ENCODE assay signal across 27 mouse cellular contexts in the genomic region with DNA sequence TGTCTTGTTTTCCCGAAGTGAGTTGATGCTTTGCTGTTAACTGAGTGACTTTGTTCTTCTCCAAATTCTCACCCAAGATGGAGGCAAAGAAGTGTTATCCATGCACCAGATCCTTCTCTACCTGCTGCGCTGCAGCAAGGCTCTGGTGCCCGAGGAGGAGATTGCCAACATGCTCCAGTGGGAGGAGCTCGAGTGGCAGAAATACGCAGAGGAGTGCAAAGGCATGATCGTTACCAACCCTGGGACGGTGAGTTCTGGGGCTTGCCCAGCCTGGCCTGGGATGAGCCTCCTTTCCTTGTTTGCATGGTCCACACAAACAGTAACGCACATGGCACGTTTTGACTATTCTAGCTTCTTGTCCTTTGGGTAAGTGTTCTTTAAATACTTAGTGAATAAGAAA.
"Had no signal": no experiment of that assay in that cellular context is flagged by ENCODE, and none has a peak within 500 bp of the region (broad histone marks: within the 10 kb centered on the region; RNA-seq: fewer than 3 reads in every experiment).

No protein-coding gene starts in this region.

- H3K4me1 ChIP-seq: heart, embryonic 12.5 days; hindbrain, embryonic 10.5 days; hindbrain, embryonic 12.5 days; limb, embryonic 12.5 days; liver, embryonic 13.5 days; liver, embryonic 15.5 days had no signal

- ATAC-seq: hindbrain, embryonic 16.5 days; intestine, embryonic 16.5 days; liver, postnatal 0 days had no signal

- H3K27ac ChIP-seq: heart, adult 2 months; hindbrain, embryonic 10.5 days; hindbrain, embryonic 12.5 days; hindbrain, embryonic 14.5 days; kidney, embryonic 15.5 days; kidney, postnatal 0 days; limb, embryonic 10.5 days; limb, embryonic 12.5 days; liver, embryonic 13.5 days; liver, embryonic 15.5 days had no signal

- DNase-seq: gastrocnemius, postnatal 14 days; gastrocnemius, postnatal 36 days; heart, adult 2 months; heart, postnatal 10 days; heart, postnatal 4 days; kidney, adult 11 months; kidney, adult 2 months; kidney, adult 9 months; kidney, postnatal 25 days; kidney, postnatal 4 days; layer of hippocampus, adult 9-11 months; liver; liver, embryonic 13.5 days; liver, postnatal 0 days; lung, adult 2 months had no signal

- H3K27me3 ChIP-seq: heart, embryonic 12.5 days; hindbrain, embryonic 12.5 days; kidney, embryonic 15.5 days; limb, embryonic 12.5 days; liver, embryonic 13.5 days; liver, embryonic 15.5 days had no signal

- H3K9ac ChIP-seq: heart, embryonic 12.5 days; hindbrain, embryonic 12.5 days; hindbrain, embryonic 14.5 days; kidney, embryonic 15.5 days; limb, embryonic 12.5 days; liver, embryonic 13.5 days; liver, embryonic 15.5 days; liver, postnatal 0 days had no signal

- H3K4me3 ChIP-seq: heart, adult 2 months; heart, embryonic 12.5 days; hindbrain, embryonic 10.5 days; hindbrain, embryonic 12.5 days; kidney, embryonic 15.5 days; limb, embryonic 10.5 days; limb, embryonic 12.5 days; liver, embryonic 13.5 days; liver, embryonic 15.5 days had no signal

- H3K9me3 ChIP-seq: heart, embryonic 12.5 days; hindbrain, embryonic 10.5 days; hindbrain, embryonic 12.5 days; kidney, embryonic 15.5 days; limb, embryonic 10.5 days; limb, embryonic 12.5 days; liver, embryonic 13.5 days; liver, embryonic 15.5 days had no signal

- H3K4me2 ChIP-seq: heart, embryonic 12.5 days; hindbrain, embryonic 12.5 days; hindbrain, embryonic 14.5 days; kidney, embryonic 15.5 days; limb, embryonic 12.5 days; liver, embryonic 11.5 days; liver, embryonic 13.5 days; liver, embryonic 15.5 days had no signal
